Mouse (Mus musculus) kidney, adult 2 months (tissue): ENCODE results near the gene Dcaf8.

Experiments
- CTCF ChIP-seq: fragments of 200-500 bp; conservative IDR thresholded peaks from 2 replicates; pipeline ENCODE4 v1.5.1; 2011; ENCODE audit warnings: low read depth, mild to moderate bottlenecking, control low read depth, low read length, moderate library complexity, mixed read lengths; ENCODE audit not compliant: insufficient read depth, insufficient read length
- POLR2A ChIP-seq: fragments of 200-500 bp; IDR thresholded peaks from one replicate; pipeline ENCODE4 v1.6.1; 2011; ENCODE audit warnings: low read depth, low read length, control low read depth

DNA sequence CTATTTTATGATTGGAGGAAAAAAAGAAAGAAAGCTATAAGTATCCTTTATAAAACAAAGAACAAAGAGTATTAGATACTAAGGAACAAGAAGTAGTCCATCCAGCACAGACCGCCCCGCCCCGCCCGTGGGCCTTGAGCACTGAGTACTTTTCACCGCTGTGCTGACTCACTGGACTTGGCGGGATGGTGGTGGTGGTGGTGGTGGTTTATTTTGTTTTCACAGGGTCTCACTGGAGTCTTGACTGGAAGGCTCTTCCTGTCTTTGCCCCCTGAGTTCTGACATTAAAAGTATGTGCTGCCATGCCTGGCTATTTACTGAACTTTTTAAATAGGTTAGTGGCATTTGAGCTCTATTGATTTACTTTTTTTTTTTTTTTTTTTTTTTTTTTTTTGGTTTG lies 35.2 kb downstream of the Dcaf8 start:
- TF ChIP-seq POLR2A (no peak), CTCF (no peak)
